Mouse (Mus musculus) layer of hippocampus, adult 9-11 months (tissue): Measurements from ENCODE around the gene Slc25a5.

ENCODE experiments used
- DNase-seq: peaks from one replicate; pipeline ENCODE4 v3.0.0; 2022

Gene Slc25a5

DNA sequence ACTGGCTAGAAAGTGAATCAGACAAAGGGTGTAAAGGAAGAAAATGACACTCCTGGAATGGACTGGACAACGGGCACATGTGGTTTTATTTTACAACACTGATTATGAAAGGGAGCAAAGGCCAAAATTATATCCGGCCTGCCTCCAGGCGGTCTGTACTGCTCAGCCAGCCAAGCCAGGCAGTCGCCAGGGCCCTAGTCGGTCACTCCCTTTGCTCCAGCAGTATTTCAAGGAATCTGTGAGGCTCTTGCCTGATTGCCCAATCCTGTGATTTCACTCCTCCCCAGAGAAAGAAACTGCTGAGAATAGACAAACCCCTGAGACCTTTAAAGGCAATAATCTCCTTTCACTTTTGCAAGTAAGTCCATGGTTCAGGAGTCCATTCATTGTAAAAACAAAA, 8.7 kb downstream of the Slc25a5 start:
- no peak for DNase-seq

DNA sequence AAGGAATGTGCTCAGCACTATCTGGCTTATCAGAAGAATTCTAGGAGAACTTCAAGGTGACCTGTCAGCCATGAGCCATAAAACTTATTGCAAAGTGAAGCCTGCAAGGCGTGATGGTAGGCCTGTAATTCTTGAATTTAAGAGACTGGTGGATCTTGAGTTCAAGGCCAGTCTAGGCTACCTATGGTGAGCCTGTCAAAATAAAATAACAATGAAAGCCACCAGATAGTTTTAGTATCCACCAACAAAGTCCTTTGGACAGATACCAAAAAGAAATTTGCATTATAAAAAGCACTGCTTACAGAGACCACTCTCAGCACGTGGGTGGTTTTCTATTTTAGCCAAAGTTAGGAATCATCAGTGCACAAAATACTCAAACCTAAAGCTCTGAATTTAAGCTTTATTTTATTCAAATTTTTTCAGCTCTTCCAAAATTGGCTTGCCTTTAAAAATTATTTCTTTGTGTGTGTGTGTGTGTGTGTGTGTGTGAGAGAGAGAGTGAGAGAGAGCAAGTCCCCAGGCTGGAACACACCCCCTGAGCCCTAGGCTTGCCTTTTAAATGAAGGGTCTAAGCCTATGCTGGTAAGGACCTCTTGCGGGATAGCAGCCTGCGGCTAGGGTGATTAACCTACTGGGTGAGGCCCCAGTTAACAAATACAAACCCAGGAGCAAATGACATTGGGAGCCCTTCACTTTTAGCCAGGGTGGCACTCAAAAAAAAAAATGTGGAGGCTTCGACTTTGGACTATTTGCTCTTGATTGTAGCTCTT, 10.2 kb downstream of the Slc25a5 start:
- DNase-seq = no peak

DNA sequence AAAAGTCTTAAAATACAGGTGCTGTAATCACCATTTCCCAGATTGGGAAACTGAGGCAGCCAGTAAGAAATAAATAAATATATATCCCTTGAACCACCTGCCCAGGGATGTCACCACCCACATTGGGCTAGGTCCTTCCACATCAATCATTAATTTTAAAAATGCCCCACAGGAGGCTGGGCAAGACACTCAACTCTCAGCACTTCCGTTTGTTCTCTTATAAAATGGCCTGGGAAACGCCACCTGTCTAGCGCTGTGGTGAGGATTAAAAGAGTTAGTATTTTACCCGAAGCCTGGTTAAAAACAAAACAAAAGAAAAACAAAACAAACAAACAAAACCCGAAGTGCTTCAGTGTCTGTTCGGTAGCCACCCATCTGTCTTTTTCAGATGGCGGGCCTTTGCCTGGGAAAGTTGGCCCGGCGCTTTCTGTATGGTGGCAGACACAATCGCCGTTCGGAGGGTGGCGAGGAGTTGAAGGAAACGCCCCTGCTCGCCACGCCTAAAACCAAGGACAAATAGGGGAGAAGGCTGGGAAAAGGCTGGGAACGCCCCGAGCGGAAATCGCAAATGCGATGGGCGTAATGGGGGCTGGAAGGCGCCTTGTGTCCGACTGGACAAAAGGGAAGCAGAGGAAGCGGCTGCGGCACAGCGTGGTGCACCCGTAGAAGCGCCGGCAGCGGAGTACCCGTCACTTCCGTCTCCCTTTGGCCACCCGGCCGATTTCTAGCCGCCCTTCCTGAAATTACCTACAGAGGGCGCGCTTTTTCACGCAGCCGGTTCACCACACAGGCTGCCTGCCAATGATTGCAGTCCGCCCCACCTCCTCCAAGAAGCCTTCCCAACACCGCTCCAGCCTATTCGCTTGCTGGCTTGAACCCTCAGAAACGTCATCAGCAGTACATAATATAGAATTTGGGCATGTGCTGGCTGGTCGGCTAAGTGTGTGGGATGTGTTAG, 12.2 kb downstream of the Slc25a5 start:
- DNase-seq = peak; percentile 91

DNA sequence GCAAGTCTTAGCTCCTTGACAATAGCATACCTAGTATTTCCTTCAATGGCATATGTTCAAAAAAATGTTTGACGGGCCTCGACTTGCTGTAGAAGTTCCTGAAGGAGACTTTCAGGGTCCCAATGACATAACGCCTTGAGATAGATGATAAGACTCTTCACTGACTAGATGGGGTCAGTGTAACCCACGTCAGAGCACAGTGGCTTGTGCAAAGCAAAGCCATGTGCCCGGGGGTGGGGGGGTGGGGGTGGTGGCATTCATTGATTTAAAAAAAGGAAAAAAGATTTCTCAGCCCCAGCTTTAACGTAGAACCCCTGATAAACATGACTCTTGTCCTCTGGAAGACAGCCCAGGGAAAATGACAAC, 12.8 kb downstream of the Slc25a5 start:
- no peak for DNase-seq

DNA sequence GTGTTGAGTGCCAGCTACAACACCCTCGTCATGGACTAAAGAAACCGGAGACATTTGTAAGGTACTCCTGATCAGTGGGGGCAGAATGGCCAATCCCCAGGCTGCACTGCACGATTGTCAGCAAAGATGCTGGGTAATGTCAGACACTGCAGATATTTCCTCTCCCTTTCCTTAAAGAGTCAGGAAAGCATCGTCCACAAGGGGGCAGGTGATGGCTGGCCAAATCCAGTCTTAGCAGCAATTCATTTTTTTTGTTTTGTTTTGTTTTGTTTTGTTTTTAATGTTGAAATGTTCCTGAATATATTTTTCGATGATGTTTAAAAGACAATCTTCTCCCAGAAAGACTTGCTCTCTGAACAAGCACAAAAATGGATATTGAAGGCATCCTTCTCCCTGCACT, 15.9 kb downstream of the Slc25a5 start:
- DNase-seq = no peak

DNA sequence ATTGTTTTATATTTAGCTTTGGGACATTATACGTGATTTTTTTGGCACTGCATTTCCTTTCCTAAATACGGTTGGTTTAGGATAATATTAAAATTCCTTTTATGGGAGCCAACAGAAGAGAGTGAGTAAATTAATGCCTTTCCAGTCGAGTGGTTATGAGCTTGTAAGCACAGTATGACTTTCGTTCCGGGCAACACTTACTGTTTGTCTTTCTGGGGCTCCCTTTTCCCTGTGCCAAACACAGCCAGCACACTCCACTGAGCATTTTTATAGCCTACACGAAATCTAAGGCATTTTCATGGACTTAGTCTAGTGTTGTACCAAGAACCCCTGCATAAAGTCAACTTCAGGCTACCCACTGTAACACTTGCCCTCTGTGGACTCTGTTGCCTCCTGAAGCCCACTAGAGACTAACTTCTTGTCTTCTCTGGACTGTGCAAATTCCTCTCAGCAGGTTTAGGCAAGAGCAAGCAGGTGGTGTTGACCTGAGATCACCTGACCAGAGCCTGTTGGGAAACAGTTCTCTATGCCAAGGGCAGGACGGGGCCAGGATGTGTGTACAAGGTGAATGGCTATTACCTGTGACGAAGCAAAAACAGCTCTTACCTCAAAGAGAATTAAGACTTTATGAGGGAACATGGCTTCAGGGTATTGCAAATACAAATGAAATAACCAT, 18.8 kb downstream of the Slc25a5 start:
- no peak for DNase-seq

DNA sequence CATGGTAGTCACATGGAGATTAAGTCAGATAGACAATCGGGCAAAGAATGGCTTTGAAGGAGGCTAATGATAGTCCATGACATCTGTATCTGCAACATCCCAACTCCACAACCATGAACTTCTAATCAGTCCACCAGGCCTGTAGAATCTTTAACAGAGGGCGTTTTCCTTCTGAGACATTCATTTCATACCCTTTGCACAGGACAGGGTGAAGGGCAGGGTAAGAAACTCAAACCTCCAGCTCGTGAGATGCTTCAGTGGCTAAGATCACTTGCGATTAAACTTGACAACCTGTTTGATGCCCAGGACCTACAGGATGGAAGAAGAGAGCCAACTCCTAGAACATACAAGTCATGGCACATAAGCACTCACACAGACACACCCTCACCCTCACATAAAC, 19.6 kb downstream of the Slc25a5 start:
- no peak for DNase-seq

DNA sequence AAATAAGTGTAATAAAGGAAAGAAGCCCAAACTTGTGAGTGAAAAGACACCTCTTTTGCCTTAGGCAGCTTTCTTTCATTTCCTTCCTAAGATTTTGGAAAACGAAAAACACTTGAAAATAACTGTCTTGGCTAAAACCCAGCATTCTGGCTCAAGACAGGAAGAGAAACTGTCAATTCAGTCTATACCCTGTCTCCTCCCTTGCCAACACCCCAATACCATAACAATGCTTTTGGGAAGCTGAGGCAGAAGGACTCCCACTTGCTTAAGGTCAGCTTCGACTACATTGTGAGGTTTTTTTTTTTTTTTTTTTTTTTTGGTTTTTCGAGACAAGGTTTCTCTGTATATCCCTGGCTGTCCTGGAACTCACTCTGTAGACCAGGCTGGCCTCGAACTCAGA, 20.0 kb downstream of the Slc25a5 start:
- DNase-seq = no peak

DNA sequence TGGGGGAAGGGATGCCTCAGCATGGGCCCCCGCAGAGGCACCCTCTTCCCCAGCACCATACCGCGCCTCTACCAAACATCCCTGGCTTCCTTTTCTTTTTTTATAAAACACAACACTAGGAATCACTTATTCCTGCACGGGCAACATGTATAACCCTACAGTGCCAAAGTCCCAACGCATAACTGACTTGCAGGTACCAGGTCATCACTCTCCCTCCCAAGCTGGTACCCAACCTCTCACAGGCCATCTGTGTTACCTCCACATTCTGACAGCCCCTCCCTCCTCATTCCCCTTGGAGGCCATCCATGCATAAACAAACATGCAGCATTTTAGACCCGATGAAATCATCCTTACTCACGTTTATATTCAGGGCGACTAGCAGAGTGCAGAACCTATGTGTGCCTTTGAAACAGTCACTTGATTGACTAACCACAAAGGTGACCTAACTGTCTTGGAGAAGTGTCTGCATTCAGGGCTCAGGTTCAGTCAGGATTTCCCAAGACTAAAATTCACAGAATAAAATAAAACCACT, 21.0 kb downstream of the Slc25a5 start:
- DNase-seq = no peak

DNA sequence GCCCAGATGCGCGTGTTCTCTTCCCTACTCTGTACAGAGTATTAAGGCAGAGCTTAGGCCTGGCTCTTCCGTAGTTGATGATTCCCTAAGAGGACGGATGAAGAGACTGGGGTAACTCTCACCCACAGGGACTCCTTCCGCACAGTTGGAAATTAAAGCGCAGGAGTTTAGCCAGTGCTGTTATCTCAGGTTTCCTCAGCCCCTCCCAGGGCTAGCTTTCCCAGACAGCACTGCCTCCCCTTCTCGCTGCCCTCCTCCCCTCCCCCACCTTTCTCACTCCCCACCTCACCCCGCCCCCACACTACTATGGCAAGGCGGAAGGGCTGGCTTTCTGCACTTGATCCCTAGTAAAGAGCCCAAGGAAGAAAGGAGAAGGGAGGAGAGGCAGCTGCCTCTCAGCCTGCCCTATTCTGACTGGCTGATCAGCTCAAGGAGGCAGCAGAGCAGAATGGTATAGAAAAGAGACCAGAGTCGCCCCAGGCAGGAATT, 21.5 kb downstream of the Slc25a5 start:
- DNase-seq = no peak

DNA sequence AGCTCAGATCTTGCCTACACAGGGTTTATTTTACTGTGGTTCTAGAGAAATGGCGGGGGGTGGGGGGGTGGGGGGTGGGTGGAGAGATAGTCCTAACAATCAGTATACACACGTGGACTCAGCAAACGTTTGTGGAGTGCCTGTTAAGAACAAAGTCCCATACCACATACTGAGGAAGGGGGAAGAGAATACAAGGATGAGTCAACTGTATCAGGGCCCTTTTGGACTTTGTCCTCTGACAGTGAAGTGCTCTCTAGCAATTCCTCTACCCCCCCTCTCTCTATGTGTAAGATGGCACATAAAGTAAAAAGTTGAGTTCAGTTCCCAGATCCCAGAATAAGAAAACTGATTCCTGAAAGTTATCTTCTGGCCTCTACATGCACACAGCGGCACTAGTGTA, 24.1 kb downstream of the Slc25a5 start:
- DNase-seq = no peak

DNA sequence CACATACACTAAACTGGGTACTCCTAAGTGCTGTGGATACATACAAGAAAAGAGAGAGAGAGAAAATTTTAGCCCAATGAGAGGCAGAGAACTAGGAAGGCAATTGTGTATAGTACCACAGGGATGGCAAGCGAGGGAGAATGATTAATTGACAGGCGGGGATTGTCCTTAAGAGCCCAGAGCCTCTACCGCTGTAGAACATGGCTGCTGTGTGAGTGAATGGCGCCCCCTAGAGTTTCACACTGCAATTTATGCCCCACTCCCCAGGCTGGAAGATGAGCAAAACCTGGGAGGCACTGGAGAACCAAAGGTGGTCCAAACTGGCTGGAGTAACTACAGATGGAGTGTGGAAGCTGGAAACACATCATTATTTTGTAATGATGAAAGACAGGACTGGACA, 24.8 kb downstream of the Slc25a5 start:
- DNase-seq = no peak

DNA sequence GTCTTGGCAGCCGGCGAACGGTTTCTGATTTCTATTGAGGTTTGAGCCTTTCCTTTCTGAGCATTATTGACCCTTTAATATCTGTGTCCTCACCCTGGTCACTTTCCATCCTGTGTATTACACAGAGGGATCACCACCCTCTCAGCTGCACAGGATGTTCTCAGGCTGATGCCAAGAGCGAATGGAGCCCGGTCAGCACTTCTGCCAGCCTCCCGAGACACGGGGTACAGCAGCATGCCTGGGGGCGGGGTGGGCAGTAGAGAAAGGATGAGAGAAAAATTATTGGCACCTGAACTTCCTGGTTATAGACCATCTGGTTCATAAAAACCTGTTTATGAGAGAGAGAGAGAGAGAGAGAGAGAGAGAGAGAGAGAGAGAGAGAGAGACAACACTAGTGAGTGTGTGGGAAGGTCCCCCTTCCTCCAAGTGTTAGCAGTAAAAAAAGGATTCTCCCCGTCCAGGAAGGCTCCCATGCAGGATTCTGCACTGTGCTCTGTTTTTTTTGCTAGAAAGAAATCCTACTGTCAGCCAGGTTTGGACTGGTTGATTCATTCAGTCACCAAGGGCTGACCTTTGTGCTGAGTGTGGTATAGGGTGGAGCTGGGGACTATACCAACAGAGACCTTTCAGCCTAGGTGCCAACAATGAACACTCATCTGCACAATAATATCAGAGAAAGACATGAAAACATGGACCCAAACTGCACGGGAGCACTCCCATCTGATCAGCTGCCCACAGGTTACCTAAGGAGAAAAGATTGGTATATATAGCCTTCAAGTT, 28.7 kb downstream of the Slc25a5 start:
- no peak for DNase-seq

DNA sequence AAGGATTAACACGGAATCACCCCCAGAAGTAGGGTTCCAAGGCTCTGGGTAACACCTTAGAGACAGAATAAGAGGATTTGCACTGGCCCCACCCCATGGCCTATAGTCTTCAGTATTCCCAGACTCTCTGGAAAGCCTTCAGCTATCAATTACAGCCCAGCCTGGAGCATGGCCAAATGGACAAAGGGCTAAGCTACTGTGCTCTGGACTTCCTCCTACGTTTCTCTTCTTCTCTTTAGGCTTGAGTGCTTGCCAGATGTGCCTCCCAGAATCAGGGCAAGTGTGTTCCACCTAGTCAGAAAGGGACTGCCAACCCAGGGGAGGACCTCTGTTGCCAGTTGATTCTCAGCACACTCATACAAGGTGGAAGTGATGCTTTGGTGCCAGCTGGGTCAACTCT, 29.6 kb downstream of the Slc25a5 start:
- no peak for DNase-seq

DNA sequence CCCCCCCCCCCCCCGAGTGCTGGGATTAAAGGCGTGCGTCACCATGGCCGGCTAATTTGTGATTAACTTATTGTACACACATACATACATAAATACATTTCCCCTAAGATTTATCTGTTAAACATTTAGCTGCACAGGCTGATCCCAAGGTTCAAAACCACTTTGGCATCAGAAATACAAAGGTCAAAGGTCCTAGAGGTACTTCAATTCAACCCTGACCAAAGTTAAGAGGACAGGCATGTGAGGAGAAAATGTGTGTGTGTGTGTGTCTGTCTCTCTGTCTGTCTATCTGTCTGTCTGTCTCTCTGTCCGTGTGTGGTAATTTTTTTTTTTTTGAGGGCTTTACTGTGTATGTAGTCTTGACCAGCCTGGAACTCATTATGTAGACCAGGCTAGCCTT, 31.4 kb downstream of the Slc25a5 start:
- no peak for DNase-seq

DNA sequence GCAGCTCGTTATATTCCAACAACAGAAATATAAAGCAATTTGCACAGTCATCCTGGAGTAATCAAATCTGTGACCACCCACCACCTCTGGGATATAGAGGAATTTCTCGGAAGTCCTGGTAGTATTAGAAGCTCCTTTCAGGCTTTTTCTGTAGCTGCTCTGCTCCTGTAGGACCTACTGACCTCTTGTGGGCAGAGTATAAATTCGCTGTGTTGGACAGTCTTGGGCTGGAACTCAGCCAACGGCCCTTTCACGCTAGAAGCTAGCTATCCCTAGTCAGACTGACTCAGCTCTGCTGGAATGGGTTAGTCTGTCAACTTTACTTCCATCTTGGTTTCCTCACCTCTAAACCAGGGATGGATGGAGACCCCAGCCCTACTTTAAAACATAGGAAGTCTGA, 34.8 kb downstream of the Slc25a5 start:
- no peak for DNase-seq

DNA sequence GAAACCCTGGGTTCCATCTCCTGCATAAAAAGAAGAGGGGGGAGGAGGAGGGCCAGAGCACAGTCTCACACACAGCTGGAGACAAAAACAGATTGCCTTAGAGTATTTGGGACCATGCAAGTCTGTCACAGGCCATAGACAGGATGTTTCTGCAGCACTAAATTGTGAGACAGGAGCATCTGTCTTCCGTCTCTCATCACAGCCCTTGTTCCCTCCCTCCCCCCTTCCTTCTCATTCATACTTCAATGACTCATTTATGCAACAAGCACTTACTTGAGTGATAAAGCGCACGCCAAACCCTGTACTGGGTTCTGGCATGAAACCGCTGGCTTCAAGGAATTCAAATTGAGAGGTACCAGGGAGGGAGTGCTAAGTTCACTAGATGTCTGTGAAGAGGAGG, 36.2 kb downstream of the Slc25a5 start:
- peak; percentile 27 for DNase-seq

DNA sequence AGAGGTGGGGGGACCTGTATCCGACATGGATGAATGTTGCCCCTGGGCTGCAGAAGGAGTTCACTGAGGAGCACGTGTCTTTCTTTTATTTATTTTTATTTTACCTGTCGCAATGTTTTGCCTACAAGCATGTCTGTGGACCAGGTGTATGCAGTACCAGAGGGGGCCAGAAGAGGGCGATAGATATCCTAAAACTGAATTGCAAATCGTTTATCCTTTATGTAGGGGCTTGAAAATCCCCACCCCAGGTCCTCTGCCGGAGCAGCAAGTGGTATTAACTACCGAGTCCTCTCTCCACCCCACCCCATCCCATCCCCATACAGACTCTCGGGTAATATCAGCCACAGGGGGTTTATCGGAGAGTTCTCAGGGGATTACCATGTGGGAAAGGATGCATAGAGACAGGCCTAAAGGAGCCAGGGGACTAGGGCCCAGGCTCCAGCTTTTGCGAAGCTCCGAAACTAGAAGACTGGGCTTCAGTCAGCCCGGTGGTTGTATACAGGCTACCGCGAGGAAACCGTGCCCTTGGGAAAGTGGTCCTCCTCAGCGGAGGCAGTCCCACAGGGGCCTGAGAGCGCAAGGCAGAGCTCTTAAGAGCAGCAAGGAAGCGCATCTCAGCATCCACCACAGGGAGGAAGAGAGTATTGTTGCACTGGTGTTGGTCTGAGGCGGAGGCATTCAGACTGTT, 38.1 kb downstream of the Slc25a5 start:
- DNase-seq = peak; percentile 31

DNA sequence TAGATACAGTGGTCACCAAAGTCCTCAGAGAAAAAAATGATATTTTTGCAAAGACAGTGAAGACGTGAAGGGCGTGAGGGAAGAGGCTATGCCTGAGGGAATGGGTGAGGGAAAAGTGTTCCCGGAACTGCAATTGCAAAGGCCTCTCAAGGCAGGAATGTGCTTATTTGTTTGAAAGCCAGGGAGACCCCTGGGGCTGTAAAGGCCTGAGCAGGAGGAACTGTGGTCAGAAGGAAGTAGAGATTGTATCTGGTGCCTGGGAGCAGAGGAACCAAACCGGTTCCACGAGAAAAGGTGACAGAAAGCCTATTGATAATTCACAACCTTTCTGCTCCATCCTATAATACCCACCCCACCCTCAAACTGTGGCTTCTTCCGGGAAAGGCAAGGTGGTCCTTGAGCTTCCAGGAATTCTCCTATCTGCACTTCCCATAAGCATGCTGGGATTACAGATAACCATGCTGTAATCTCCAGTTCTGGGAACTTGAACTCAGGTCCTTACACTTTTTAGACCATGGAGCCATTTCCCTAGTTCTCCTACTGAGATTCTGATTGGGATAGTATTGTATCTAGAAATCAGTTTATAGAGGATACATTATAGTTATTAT, 41.7 kb downstream of the Slc25a5 start:
- no peak for DNase-seq

DNA sequence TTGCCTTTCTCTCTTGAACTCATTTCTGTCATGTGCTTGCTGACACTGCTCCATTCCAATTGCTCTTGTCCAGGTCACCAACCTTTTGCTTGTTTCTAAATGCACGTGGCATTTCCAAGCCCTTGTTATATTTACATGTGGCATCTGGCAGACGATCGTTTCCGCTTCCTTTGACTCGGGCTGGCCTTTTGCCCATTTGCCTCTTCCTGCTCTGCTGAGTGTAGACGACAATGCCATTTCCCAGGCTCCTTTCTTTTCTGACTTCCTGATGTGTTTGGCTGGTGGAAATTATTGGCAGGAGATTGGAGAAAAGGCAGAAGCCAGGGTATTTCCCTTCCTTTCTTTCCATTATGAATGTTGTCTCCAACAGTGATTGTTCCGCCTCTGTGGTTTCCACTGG, 43.9 kb downstream of the Slc25a5 start:
- no peak for DNase-seq

DNA sequence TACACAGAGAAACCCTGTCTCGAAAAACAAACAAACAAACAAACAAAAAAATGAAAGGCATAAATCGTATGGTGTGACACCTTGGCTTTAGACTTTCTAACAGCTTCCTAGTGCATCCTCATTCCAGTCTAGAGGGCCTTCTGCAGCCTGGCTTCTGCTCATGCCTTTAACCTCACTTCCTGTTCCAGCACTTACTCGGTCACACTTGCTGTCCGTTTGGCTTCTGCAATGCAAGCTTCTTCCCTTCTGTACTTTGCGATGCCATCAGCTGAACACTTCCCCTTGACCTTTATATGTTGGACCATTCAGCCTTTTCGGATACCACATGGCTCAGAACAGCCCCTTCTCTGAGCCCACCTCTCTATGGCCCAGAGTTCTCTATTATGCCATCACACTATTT, 46.2 kb downstream of the Slc25a5 start:
- no peak for DNase-seq
